Mouse (Mus musculus): ENCODE results near the gene Eif4g1.
"Not testable (repeated sequence)": the region's sequence is repeated elsewhere in the genome, so short reads cannot be mapped to it uniquely, and the experiment has no call there.

Eif4g1 gene

DNA sequence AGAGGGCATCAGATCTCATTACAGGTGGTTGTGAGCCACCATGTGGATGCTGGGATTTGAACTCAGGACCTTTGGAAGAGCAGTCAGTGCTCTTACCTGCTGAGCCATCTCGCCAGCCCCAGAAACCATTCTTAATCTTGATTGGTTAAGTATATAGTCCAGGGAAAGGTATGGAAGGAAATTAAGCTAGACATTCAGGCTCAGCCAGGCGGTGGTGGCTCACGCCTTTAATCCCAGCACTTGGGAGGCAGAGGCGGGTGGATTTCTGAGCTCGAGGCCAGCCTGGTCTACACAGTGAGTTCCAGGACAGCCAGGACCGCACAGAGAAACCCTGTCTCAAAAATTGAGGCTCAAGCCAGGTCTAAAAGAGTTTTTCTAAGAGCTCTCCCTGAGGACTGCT lies at the start of gene Eif4g1:
Gene Eif4g1, plus strand, starts transcription at position 301 of the 400 bp plus-strand sequence.
- not testable (repeated sequence) for DNase-seq (ENCODE audit: low spot score)

GRCm38 (mm10) chr16:20619541-20620398 lies 48.3 kb upstream of the Eif4g1 start:
- no peak for DNase-seq (ENCODE audit: low spot score)

DNA sequence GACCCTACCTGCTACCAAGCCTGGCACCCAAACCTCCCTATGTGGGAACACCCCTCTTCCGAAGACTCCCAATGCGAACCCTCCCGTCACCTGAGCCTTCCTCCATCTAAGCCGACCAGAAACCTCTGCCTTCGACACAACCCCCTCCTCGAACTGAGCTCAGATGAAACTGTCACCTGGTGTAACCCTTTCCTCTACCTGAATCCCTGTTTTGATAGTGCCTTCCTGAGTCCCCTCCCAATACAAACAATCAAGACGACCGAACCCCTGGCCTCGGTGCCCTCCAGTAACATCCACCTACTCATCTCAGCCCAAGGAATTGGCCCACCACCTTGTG lies 47.7 kb upstream of the Eif4g1 start:
- DNase-seq (ENCODE audit: low spot score): no peak

DNA sequence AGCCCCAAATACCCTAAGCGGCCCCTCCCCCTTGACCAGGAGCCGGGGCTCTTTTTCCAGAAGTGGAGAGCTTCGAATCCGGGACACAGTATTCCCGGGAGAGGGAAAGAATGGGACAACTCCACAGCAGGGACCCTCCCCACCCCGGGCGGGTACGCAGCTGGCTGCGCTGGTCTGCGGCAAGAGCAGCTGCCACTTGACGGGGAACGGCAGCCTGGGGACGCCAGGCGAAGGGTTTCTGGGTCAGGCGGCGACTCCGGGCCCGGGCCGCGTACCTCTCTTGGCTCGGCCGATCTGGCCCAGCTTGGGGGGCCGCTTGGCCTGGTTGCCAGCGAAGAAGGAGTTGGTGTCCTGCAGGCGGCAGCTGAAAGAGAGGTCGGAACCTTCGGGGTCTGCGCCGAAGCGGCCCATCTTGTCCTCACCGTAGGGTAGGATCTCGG lies 47.3 kb upstream of the Eif4g1 start:
- DNase-seq (ENCODE audit: low spot score): no peak

- no peak for DNase-seq (ENCODE audit: low spot score)
Measured at GRCm38 (mm10) chr16:20621191-20621990, 46.7 kb upstream of the Eif4g1 start, which contains the start of gene Camk2n2. TSS of gene Camk2n2 (minus strand) at chr16:20621287.

DNA sequence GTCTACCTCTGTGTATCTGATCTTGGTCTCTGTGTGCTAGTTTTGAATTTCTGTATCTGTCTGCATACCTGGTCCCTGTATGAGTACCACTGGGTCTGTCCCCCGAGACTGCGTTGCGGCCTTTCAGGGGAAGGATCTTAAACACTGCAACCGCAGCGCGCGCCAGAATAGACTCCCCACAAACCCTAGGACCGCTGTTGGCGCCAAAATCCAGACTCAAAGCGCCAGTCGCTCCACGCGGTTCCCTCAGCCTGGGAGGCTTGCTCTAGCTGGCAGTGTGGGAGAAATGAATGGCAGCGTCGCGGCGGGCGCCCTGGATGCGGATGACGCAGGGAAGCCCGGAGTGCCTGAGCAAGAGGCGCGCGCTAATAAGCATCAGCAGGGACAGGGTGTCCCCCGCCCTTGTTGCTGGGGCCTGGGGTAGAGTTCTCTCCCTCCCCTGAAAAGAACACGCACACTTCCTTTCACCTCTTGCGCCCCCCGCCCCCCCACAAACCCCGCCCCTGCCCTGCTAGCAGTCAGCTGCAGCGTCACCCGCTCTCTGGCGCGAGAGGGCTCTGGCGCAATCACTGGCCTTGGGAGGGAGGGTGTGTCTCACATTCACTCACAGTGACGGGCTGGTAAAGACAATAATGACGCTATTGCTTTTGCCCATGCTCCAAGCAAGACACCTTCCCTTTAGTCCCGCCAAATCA lies 46.0 kb upstream of the Eif4g1 start:
- peak; percentile 51 for DNase-seq (ENCODE audit: low spot score)

DNA sequence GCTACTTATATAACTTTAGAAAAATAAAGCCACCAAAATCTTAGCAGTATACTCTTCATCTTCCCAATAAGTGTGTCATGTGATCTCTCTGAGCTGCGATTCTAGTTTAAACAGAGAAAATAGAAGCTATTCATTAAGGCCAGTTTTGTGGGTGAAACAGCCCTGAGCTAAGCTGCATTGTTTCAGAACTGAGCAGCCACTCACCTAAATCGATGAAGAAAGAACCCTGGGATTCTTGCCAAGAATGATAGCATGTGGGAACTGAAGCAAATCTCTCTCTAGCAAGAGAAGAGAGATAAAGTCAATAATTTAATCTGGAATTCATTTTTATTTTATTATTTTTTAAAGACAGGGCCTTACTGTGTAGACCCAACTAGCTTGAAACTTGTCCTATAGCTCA lies 44.9 kb upstream of the Eif4g1 start:
- no peak for DNase-seq (ENCODE audit: low spot score)

GRCm38 (mm10) chr16:20628871-20629391 lies 39.2 kb upstream of the Eif4g1 start:
- DNase-seq (ENCODE audit: low spot score): peak; percentile 27

GRCm38 (mm10) chr16:20629731-20630634 lies 38.1 kb upstream of the Eif4g1 start, which contains the start of gene Ece2:
TSS of gene Ece2 (plus strand) at chr16:20629828.
- no peak for DNase-seq (ENCODE audit: low spot score)

- no peak for DNase-seq (ENCODE audit: low spot score)
Measured at GRCm38 (mm10) chr16:20637410-20637809, 30.7 kb upstream of the Eif4g1 start.

DNA sequence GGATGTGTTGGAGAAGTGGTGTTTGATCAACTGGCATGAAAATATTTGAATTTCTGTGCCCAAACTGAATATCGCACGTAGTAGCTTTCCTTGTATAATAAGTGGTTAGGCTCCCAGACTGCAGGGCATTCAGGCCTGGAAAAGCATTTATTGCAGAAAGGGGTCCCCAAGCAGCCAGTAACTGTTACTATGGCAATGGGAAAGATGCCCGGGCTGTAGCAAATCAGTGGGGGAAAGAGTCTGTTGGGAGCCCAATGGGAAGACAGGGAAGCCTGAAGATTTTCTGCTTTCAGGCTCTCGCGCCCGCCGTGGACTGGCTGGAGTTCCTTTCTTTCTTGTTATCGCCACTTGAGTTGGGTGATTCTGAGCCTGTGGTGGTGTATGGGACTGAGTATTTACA lies 29.7 kb upstream of the Eif4g1 start:
- DNase-seq (ENCODE audit: low spot score): peak; percentile 57

GRCm38 (mm10) chr16:20642161-20642560 lies 26.0 kb upstream of the Eif4g1 start:
- peak; percentile 79 for DNase-seq (ENCODE audit: low spot score)

DNA sequence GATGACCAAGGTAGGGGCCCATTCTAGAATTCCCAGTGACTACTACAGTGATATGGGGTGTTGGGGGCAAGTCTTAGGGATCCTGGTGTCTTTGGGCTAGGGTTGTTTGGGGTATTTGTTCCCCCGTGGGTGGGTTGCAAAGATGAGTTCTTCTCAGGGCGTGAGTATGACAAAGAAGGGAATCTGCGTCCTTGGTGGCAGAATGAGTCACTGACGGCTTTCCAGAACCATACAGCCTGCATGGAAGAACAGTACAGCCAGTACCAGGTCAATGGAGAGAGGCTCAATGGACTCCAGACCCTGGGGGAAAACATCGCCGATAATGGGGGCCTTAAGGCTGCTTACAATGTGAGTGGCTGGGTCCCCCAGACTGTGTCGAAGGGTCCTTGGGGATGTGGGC lies 24.2 kb upstream of the Eif4g1 start:
- DNase-seq (ENCODE audit: low spot score): no peak

DNA sequence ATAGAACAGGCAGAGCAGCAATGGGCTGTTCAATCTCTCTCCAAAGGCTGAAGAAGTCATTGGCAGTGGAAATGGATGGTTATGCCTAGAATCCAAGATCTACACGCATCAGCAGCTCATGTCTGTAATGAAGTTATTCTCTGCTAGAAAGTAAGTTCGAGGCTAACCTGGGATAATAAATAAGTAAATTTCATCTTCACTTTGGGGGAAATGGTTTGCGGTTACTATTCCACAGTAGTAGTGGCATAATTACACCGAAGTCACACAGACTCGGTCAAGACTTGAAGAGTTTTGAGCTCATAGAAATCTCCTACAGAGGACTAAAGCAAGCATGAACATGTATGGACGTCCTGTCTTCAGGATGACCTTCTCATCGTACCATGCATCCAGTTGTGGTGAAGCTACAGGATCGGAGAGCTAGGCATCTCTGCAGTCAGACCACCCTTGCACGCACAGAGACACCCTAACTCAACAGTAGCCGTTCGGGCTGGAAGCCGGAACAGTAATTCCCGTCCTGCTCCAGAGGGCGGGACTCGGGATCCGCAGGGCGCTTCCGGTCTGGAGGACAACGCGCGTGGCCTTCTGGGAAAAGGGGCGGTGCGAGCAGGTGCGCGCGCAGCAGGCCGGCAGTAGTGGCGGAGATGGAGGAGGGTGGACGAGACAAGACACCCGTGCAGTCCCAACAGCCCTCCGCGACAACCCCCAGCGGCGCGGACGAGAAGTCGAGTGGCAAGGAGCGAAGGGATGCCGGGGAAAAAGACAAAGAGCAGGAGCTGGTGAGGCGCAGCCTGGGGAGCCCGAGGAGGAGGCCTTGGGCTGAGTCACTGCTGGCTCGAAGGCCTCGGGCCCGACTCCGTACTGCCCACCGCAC lies 16.8 kb upstream of the Eif4g1 start, which contains the start of gene Psmd2:
Gene Psmd2, plus strand, starts transcription at position 577 of the 871 bp plus-strand sequence.
- peak; percentile 96 for DNase-seq (ENCODE audit: low spot score)

- no peak for DNase-seq (ENCODE audit: low spot score)
Measured at GRCm38 (mm10) chr16:20651947-20652310, 16.2 kb upstream of the Eif4g1 start.

GRCm38 (mm10) chr16:20653315-20653714 lies 14.8 kb upstream of the Eif4g1 start:
- DNase-seq (ENCODE audit: low spot score): no peak

DNA sequence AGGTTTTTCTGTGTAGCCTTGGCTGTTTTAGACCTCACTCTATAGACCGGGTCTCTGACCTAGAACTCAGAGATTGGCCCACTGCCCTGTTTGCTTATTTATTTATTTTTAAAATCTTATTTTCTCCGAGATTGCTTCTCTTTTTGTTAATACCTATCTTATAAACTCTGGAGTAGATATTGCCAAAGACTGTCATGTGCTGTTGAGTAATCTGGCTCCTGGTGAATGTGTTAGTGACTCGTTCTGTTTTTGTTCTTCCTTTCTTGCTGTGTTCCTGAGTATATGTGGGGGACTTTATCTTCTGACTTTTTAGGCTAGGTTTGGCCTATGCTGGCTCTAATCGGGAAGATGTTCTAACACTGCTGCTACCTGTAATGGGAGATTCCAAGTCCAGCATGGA lies 10.5 kb upstream of the Eif4g1 start:
- no peak for DNase-seq (ENCODE audit: low spot score)

DNA sequence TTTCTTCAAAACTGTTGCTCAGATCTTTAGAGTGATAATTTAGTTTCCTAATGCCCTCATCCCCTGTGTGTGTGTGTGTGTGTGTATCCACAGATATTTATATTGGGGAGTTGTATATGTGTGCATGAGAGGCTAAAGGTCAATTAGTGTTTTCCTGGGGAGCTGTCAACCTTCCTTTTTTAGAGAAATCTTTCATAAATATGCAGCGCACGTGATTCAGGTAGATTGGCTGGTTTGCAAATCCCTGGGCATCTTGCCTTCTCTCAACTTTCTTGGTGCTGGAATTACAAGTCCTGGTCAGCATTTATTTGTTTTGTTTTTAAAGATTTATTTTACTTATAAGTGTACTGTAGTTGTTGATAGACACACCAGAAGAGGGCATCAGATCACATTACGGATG lies 2.2 kb downstream of the Eif4g1 start:
- DNase-seq (ENCODE audit: low spot score): no peak

DNA sequence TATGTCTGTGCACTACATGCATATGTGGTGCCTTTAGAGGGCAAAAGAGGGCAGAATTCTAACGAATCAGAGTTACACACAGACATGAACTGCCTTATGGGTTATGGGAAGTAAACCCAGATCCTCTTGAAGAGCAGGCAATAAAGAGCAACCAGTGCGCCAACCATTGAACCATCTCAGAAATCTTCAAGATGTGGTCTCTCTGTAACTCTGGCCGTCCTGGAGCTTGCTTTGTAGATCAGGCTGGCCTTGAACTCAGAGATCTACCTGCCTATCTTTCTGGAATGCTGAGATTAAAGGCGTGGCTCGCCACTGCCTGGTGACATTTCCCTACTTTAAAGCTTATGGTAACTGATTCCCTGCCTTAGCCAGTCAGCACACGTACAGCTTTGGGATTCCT lies 3.8 kb downstream of the Eif4g1 start:
- DNase-seq (ENCODE audit: low spot score): no peak

DNA sequence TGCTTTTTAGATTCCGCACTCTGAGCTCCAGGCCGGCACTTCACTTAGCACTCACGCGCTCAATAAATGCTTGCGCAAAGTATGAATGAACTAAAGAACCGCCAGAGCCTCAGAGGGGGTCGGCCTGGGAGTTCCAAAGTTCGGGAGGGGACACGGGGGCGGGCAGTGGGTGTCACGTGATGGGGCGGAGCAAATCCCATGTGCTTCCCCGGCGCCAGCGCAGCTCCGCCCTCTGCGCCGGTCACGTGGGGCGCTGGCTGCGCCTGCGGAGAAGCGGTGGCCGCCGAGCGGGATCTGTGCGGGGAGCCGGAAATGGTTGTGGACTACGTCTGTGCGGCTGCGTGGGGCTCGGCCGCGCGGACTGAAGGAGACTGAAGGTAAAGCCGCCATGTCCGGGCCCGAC lies 4.4 kb downstream of the Eif4g1 start:
- peak; percentile 95 for DNase-seq (ENCODE audit: low spot score)
